Mouse (Mus musculus) lung, adult 2 months (tissue): Measurements from ENCODE around the gene Ptprb. TPM values are rescaled to one million over a fixed set of nuclear protein-coding genes. Genes with fewer than 3 reads are reported as not detected.

ENCODE experiments used
- DNase-seq: peaks from one replicate; pipeline ENCODE4 v3.0.0; 2022
- H3K4me1 ChIP-seq: fragments of 200-500 bp; 2 replicates; pipeline ENCODE4 v1.6.1; 2011; ENCODE audit warnings: low read length; ENCODE audit not compliant: control insufficient read depth, insufficient read depth
- H3K4me3 ChIP-seq: fragments of 200-500 bp; replicated peaks from 2 replicates; pipeline ENCODE3; 2011; ENCODE audit warnings: low read depth, mild to moderate bottlenecking, control low read depth, low read length; ENCODE audit errors: extremely low read depth
- CTCF ChIP-seq: fragments of 200-500 bp; IDR thresholded peaks from 2 replicates; pipeline ENCODE4 v1.5.1; 2011; ENCODE audit warnings: mild to moderate bottlenecking, low read length, control low read depth; ENCODE audit not compliant: insufficient read depth
- POLR2A ChIP-seq: fragments of 200-500 bp; IDR thresholded peaks from 2 replicates; pipeline ENCODE4 v1.6.1; 2011; ENCODE audit warnings: low read depth, mild to moderate bottlenecking, control low read depth, low read length, borderline replicate concordance; ENCODE audit errors: extremely low read depth
- WGBS: fragments of 180-500 bp; shearing (Covaris S2); methylation state at CpG from one replicate; pipeline ENCODE4 v1.1.7; 2018; 5-methylcytosine and 5-hydroxymethylcytosine counted together
- polyA plus RNA-seq: library from polyadenylated mRNA; depleted of rRNA; stranded (reverse); fragments of >200 nt; gene quantifications from 2 replicates; pipeline ENCODE4 v1.2.3, GENCODE M21; 2012

Ptprb gene
- polyA plus RNA-seq, 1 experiment = 83.5 TPM

- 67% methylated on average over 5 of the region's 5 CpGs for WGBS
- TF ChIP-seq CTCF (no peak), POLR2A (no peak)
- Histone ChIP-seq H3K4me3 (no peak overlapping the region), H3K4me1 (peaks cover 4% of the 10 kb centered on the region; the same call in 1 of the 2 replicates)
- no peak for DNase-seq
These were observed 53.8 kb downstream of the Ptprb start for GRCm38 (mm10) chr10:116329086-116329485.

DNA sequence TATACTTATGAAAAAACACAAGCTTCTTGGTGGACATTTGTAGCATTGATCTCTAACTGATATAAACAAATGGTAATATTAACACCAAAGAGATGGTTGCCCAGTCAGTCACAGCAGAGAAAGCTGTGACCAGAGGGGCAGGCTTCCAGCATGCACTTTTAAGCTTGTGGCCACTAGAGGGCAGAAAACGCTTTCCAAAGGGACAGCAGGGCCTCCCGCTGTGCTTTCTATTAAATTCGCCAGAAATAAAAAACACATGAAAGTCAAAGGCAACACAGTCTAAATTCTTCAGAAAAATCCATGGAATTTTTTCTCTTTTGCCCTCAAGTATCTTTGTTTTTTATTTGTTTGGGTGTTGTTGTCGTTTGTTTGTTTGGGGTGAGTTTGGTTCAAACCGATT is 55.1 kb downstream of the Ptprb start:
- 19% methylated on average over 5 of the region's 5 CpGs for WGBS
- DNase-seq = peak; percentile 37
- H3K4me1 ChIP-seq = peaks cover 4% of the 10 kb centered on the region; the same call in 1 of the 2 replicates
- H3K4me3 ChIP-seq = no peak overlapping the region
- TF ChIP-seq POLR2A (no peak), CTCF (peak; percentile 80)

DNA sequence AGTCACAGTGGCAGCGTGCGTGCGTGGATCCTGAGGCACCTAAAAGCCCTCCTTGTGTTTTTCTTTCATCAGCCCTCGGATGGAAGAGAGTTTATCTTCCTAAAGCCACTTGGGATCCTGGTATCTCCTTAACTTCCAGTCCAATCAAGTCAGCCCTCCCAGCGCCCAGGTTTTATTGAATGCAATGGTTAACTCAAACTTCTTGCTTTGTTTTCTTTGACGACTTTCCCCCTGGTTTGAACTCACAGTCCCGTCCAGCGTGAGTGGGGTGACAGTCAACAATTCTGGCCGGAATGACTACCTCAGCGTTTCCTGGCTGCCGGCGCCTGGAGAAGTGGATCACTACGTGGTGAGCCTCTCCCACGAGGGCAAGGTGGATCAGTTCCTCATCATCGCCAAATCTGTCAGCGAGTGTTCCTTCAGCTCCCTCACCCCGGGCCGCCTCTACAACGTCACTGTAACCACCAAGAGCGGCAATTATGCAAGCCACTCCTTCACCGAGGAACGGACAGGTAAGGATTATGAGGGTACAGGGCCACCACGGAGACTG is 55.7 kb downstream of the Ptprb start:
- H3K4me3 ChIP-seq = no peak overlapping the region
- 39% methylated on average over 23 of the region's 23 CpGs for WGBS
- no peak for TF ChIP-seq CTCF
- TF ChIP-seq POLR2A = no peak
- DNase-seq = no peak
- peaks cover 4% of the 10 kb centered on the region; the same call in 1 of the 2 replicates for H3K4me1 ChIP-seq

DNA sequence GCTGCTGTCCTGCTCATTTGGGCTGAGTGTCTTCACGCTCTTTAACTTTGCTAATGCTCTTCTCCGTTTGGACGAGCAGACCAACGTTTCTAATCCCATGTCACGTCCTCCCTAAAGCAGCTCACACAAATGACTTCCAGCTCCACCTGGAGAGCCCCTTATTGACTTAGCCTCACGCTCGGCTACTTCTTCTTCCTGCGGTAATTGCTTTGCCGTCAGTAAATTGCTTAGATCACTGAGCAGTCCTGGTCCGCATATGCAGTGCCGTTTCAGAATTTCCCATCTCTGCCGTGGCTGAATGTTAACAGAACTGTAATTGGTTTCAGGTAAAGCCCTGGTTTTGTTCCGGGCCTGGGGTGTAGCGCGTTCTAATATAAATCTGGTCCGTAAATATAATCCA is 58.3 kb downstream of the Ptprb start:
- Histone ChIP-seq H3K4me1 (peaks cover 4% of the 10 kb centered on the region; the same call in 1 of the 2 replicates), H3K4me3 (no peak overlapping the region)
- no peak for TF ChIP-seq POLR2A
- TF ChIP-seq CTCF = no peak
- no peak for DNase-seq
- 73% methylated on average over 16 of the region's 16 CpGs for WGBS

DNA sequence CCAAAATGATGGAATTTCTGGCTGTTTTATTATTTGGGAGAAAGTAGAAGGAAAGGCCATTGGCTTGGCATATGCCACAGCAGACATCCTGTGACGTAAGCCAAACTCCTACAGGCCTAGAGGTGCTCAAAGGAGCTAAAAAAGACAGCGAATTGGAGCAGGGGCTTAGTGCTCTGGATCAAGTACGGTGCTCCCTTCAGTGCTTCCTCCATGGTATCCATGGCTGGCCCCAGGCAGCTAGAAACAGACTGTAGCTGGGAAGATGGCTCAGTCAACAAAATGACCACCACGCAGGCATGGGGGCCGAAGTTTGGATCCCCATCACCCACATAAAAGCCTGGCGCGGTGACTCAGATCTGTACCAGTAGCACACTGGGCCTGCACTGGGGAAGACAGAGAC is 58.8 kb downstream of the Ptprb start:
- Histone ChIP-seq H3K4me1 (peaks cover 3% of the 10 kb centered on the region; the same call in 1 of the 2 replicates), H3K4me3 (no peak overlapping the region)
- TF ChIP-seq POLR2A (no peak), CTCF (no peak)
- WGBS = 91% methylated on average over 7 of the region's 7 CpGs
- no peak for DNase-seq

GRCm38 (mm10) chr10:116335328-116335727 is 60.0 kb downstream of the Ptprb start:
- no peak for DNase-seq
- 89% methylated on average over 7 of the region's 7 CpGs for WGBS
- no peak for TF ChIP-seq POLR2A
- TF ChIP-seq CTCF = no peak
- Histone ChIP-seq H3K4me3 (no peak overlapping the region), H3K4me1 (peaks cover 2% of the 10 kb centered on the region; the same call in 1 of the 2 replicates)

GRCm38 (mm10) chr10:116341194-116341593 is 65.9 kb downstream of the Ptprb start:
- 49% methylated on average over 12 of the region's 12 CpGs for WGBS
- TF ChIP-seq CTCF (no peak), POLR2A (no peak)
- Histone ChIP-seq H3K4me3 (no peak overlapping the region), H3K4me1 (no peaks in the 10 kb centered on the region)
- no peak for DNase-seq

GRCm38 (mm10) chr10:116346618-116347184 is 71.4 kb downstream of the Ptprb start:
- H3K4me1 ChIP-seq = no peaks in the 10 kb centered on the region
- H3K4me3 ChIP-seq = no peak overlapping the region
- DNase-seq = no peak
- TF ChIP-seq CTCF = no peak
- no peak for TF ChIP-seq POLR2A
- 76% methylated on average over 15 of the region's 15 CpGs for WGBS

- Histone ChIP-seq H3K4me1 (no peaks in the 10 kb centered on the region), H3K4me3 (no peak overlapping the region)
- 76% methylated on average over 6 of the region's 6 CpGs for WGBS
- no peak for TF ChIP-seq POLR2A
- no peak for TF ChIP-seq CTCF
- DNase-seq = no peak
These were observed 73.7 kb downstream of the Ptprb start for GRCm38 (mm10) chr10:116349004-116349403.

GRCm38 (mm10) chr10:116350532-116350931 is 75.2 kb downstream of the Ptprb start:
- WGBS = 33% methylated on average over 13 of the region's 13 CpGs
- TF ChIP-seq POLR2A = no peak
- Histone ChIP-seq H3K4me1 (no peaks in the 10 kb centered on the region), H3K4me3 (no peak overlapping the region)
- DNase-seq = no peak

DNA sequence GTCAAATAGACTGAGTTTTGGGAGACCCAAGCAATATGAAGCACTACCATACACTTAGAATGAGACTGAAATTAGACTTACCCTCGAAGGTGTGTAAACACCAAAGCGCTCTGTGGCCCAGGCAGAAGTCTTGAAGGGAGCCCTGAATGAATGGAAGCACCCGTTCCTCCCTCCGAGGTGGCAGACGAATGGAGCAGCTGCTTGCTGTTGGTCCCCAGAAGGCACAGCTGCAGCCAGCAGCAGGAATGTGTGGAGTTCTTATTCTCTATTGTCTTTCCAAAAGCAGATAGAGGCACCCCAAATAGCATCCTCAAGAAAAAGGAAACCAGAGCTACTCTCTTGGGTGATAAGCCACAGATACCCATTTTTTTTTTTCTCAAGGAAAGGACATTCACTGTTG is 79.0 kb downstream of the Ptprb start:
- H3K4me3 ChIP-seq = no peak overlapping the region
- no peaks in the 10 kb centered on the region for H3K4me1 ChIP-seq
- no peak for TF ChIP-seq CTCF
- TF ChIP-seq POLR2A = no peak
- WGBS = 54% methylated on average over 5 of the region's 5 CpGs
- DNase-seq = no peak
